Comparison of ENCODE assay signal across 9 mouse cellular contexts in genomic region chrX:59179081-59179596, GRCm38 (mm10).
DNase-seq lines count a peak whose midpoint lies in the region; ATAC-seq and TF ChIP-seq lines count a peak whose summit lies in the region.
"Had no signal": no experiment of that assay in that cellular context is flagged by ENCODE, and none has a peak within 500 bp of the region (broad histone marks: within the 10 kb centered on the region; RNA-seq: fewer than 3 reads in every experiment).

No protein-coding gene starts in this region.

- no peaks in the 10 kb centered on the region for H3K9me3 ChIP-seq in kidney, postnatal 0 days (replicated peaks; ENCODE audit: low read length)
- H3K9me3 ChIP-seq in midbrain, embryonic 16.5 days (replicated peaks; ENCODE audit: control insufficient read depth, low read length, poor library complexity, severe bottlenecking) = no peaks in the 10 kb centered on the region
- H3K9me3 ChIP-seq: stomach, embryonic 15.5 days had no signal

- DNase-seq in kidney, postnatal 0 days (ENCODE audit: low spot score) = peak; percentile 14
- no peak for DNase-seq in kidney, postnatal 25 days
- peak; percentile 58 to 66 for DNase-seq in cerebellum, postnatal 36 days
- peak; percentile 18 for DNase-seq in gastrocnemius, postnatal 14 days
- peak; percentile 20 for DNase-seq in layer of hippocampus, adult 8-10 months (ENCODE audit: low spot score in 2 of 2)
- DNase-seq in thymus, postnatal 36 days = no peak
- no peak for DNase-seq in thymus, postnatal 14 days

- peak; percentile 39; the same call in 1 of the 2 replicates for TF ChIP-seq CTCF in kidney, postnatal 0 days (IDR thresholded peaks at IDR 0.05; ENCODE audit: low read depth)

- no peaks in the 10 kb centered on the region for H3K4me1 ChIP-seq in kidney, postnatal 0 days (replicated peaks; ENCODE audit: insufficient read depth, low read length)
- peaks cover 9% of the 10 kb centered on the region; the same call in 1 of the 2 replicates for H3K4me1 ChIP-seq in midbrain, embryonic 16.5 days (ENCODE audit: control insufficient read depth, insufficient read depth, low read length)
- H3K4me1 ChIP-seq: stomach, embryonic 15.5 days had no signal

- no peaks in the 10 kb centered on the region for H3K27me3 ChIP-seq in kidney, postnatal 0 days (ENCODE audit: insufficient read depth, low read length)
- no peaks in the 10 kb centered on the region for H3K27me3 ChIP-seq in midbrain, embryonic 16.5 days (ENCODE audit: control insufficient read depth, insufficient read depth, low read depth, low read length)
- H3K27me3 ChIP-seq: stomach, embryonic 15.5 days had no signal

- no peak overlapping the region for H3K4me2 ChIP-seq in kidney, postnatal 0 days (ENCODE audit: low read length)
- 0 out of 2 replicates have a peak overlapping the region, but pooled peaks have one; percentile 5 for H3K4me2 ChIP-seq in midbrain, embryonic 16.5 days (ENCODE audit: low read length)
- H3K4me2 ChIP-seq: stomach, embryonic 15.5 days had no signal

- no peak overlapping the region for H3K9ac ChIP-seq in kidney, postnatal 0 days (ENCODE audit: low read depth, low read length)
- no peak overlapping the region; the same call in 1 of the 2 replicates for H3K9ac ChIP-seq in midbrain, embryonic 16.5 days (ENCODE audit: low read depth, low read length)
- H3K9ac ChIP-seq: stomach, embryonic 15.5 days had no signal

- no peak overlapping the region for H3K4me3 ChIP-seq in kidney, postnatal 0 days (replicated peaks; ENCODE audit: low read depth, low read length)
- no peak overlapping the region for H3K4me3 ChIP-seq in midbrain, embryonic 16.5 days (ENCODE audit: low read depth, low read length)
- H3K4me3 ChIP-seq: stomach, embryonic 15.5 days had no signal

- ATAC-seq in kidney, postnatal 0 days (replicated peaks; ENCODE audit: low FRiP score, low read depth) = no peak
- ATAC-seq in midbrain, embryonic 16.5 days = peak; percentile 94

- WGBS in kidney, postnatal 0 days = 32% methylated on average over 3 of the region's 3 CpGs
- WGBS in midbrain, embryonic 16.5 days = 21% methylated on average over 3 of the region's 3 CpGs

- no peaks in the 10 kb centered on the region for H3K36me3 ChIP-seq in kidney, postnatal 0 days (ENCODE audit: insufficient read depth, low read length)
- H3K36me3 ChIP-seq in midbrain, embryonic 16.5 days (ENCODE audit: control insufficient read depth, insufficient read depth, low read length) = no peaks in the 10 kb centered on the region
- H3K36me3 ChIP-seq: stomach, embryonic 15.5 days had no signal

- intact Hi-C loops in gastrocnemius, postnatal 14 days (cut with DNase I; ENCODE audit: low total_unique reads) = no loop called here

- H3K27ac ChIP-seq in kidney, postnatal 0 days = no peak overlapping the region
- peak overlapping the region; percentile 49; the same call in 1 of the 2 replicates for H3K27ac ChIP-seq in midbrain, embryonic 16.5 days (ENCODE audit: low read length)
- H3K27ac ChIP-seq: stomach, embryonic 15.5 days had no signal

Comparison
In these comparisons a context has a peak if more than half of its experiments do, and no peak if none do; other contexts are left out.
1. DNase-seq: peak in kidney, postnatal 0 days (single experiment), cerebellum, postnatal 36 days (2 of 2), gastrocnemius, postnatal 14 days (single experiment) and layer of hippocampus, adult 8-10 months (2 of 2); none in kidney, postnatal 25 days (0 of 2), thymus, postnatal 36 days (0 of 2) and thymus, postnatal 14 days (single experiment).